Mouse (Mus musculus) cortical plate, adult 2 months (tissue): ENCODE results near the gene Slc48a1. TPM values are rescaled to one million over a fixed set of nuclear protein-coding genes. Genes with fewer than 3 reads are reported as not detected.

Experiments used
- H3K27ac ChIP-seq: fragments of 200-500 bp; 2 replicates; pipeline ENCODE4 v1.5.1; 2012; ENCODE audit warnings: low read length, control low read depth, inconsistent platforms; ENCODE audit not compliant: insufficient read depth
- H3K4me1 ChIP-seq: fragments of 200-500 bp; 2 replicates; pipeline ENCODE4 v1.6.1; 2011; ENCODE audit warnings: low read length; ENCODE audit not compliant: control insufficient read depth, insufficient read depth
- H3K4me3 ChIP-seq: fragments of 200-500 bp; 2 replicates; pipeline ENCODE4 v1.5.1; 2011; ENCODE audit warnings: mild to moderate bottlenecking, low read length, control low read depth; ENCODE audit not compliant: insufficient read depth
- CTCF ChIP-seq: fragments of 200-500 bp; IDR thresholded peaks from 2 replicates; pipeline ENCODE4 v1.5.1; 2011; ENCODE audit warnings: mild to moderate bottlenecking, control low read depth, low read length; ENCODE audit not compliant: insufficient read depth; ENCODE audit errors: extremely low read depth
- POLR2A ChIP-seq: fragments of 200-500 bp; IDR thresholded peaks from 2 replicates; pipeline ENCODE4 v1.6.1; 2011; ENCODE audit warnings: mild to moderate bottlenecking, low read length, control low read depth; ENCODE audit not compliant: insufficient read depth; ENCODE audit errors: extremely low read depth
- polyA plus RNA-seq: library from polyadenylated mRNA; depleted of rRNA; stranded (reverse); fragments of >200 nt; gene quantifications from 2 replicates; pipeline ENCODE4 v1.2.3, GENCODE M21; 2012

The Slc48a1 gene
- polyA plus RNA-seq, 1 experiment = 155 TPM

GRCm38 (mm10) chr15:97787148-97787798 lies 9.0 kb downstream of the Slc48a1 start:
- TF ChIP-seq CTCF = no peak
- no peak for TF ChIP-seq POLR2A
- peaks cover 11% of the 10 kb centered on the region for H3K4me1 ChIP-seq
- peak overlapping the region; percentile 95 for H3K27ac ChIP-seq
- H3K4me3 ChIP-seq = no peak overlapping the region

- peak overlapping the region; percentile 95 for H3K27ac ChIP-seq
- TF ChIP-seq POLR2A (peak; percentile 36; the same call in 1 of the 2 replicates), CTCF (no peak)
- peaks cover 11% of the 10 kb centered on the region for H3K4me1 ChIP-seq
- no peak overlapping the region for H3K4me3 ChIP-seq
Measured at GRCm38 (mm10) chr15:97787799-97788667, 9.7 kb downstream of the Slc48a1 start.

- H3K4me3 ChIP-seq = no peak overlapping the region
- peak overlapping the region; percentile 95 for H3K27ac ChIP-seq
- TF ChIP-seq POLR2A = no peak
- no peak for TF ChIP-seq CTCF
- peaks cover 11% of the 10 kb centered on the region for H3K4me1 ChIP-seq
Measured at GRCm38 (mm10) chr15:97788821-97789220, 10.5 kb downstream of the Slc48a1 start.

GRCm38 (mm10) chr15:97789761-97790505 lies 11.6 kb downstream of the Slc48a1 start:
- Histone ChIP-seq H3K4me1 (peaks cover 11% of the 10 kb centered on the region), H3K4me3 (no peak overlapping the region), H3K27ac (peak overlapping the region; percentile 9)
- peak; percentile 20; the same call in 1 of the 2 replicates for TF ChIP-seq POLR2A
- peak; percentile 78 for TF ChIP-seq CTCF

GRCm38 (mm10) chr15:97791126-97791700 lies 12.9 kb downstream of the Slc48a1 start:
- TF ChIP-seq POLR2A (peak; percentile 41; the same call in 1 of the 2 replicates), CTCF (no peak)
- H3K4me3 ChIP-seq = no peak overlapping the region
- H3K27ac ChIP-seq = no peak overlapping the region

GRCm38 (mm10) chr15:97793386-97794153 lies 15.2 kb downstream of the Slc48a1 start:
- H3K4me3 ChIP-seq = no peak overlapping the region
- no peak for TF ChIP-seq CTCF
- TF ChIP-seq POLR2A = no peak
- no peak overlapping the region for H3K27ac ChIP-seq
- peaks cover 6% of the 10 kb centered on the region; the same call in 1 of the 2 replicates for H3K4me1 ChIP-seq

More at GRCm38 (mm10) chr15:97791126-97791700, 12.9 kb downstream of the Slc48a1 start:
- peaks cover 11% of the 10 kb centered on the region for H3K4me1 ChIP-seq

GRCm38 (mm10) chr15:97794268-97794667 lies 15.9 kb downstream of the Slc48a1 start:
- H3K27ac ChIP-seq = no peak overlapping the region
- peaks cover 3% of the 10 kb centered on the region; the same call in 1 of the 2 replicates for H3K4me1 ChIP-seq
- no peak for TF ChIP-seq POLR2A
- TF ChIP-seq CTCF = 0 out of 2 replicates have a peak, but pooled peaks have one; percentile 26
- no peak overlapping the region for H3K4me3 ChIP-seq

- Histone ChIP-seq H3K4me1 (peaks cover 3% of the 10 kb centered on the region; the same call in 1 of the 2 replicates), H3K27ac (no peak overlapping the region), H3K4me3 (no peak overlapping the region)
- TF ChIP-seq POLR2A (no peak), CTCF (no peak)
Measured at GRCm38 (mm10) chr15:97795559-97796235, 17.4 kb downstream of the Slc48a1 start.
